Mouse (Mus musculus) ES-CJ7 (cell line): ENCODE results near the gene Hs2st1.

ENCODE experiments used
- DNase-seq: peaks from one replicate; pipeline ENCODE4 v3.0.0; 2011; ENCODE audit warnings: low read depth, low spot score

The Hs2st1 gene

GRCm38 (mm10) chr3:144394454-144394943 is 175.5 kb downstream of the Hs2st1 start:
- DNase-seq, result no peak

- DNase-seq, result no peak
Observed at GRCm38 (mm10) chr3:144386446-144386845, 183.5 kb downstream of the Hs2st1 start.

- DNase-seq, result no peak
Observed at GRCm38 (mm10) chr3:144384648-144385047, 185.3 kb downstream of the Hs2st1 start.

- DNase-seq, result no peak
Observed at GRCm38 (mm10) chr3:144381431-144381980, 188.5 kb downstream of the Hs2st1 start.

DNA sequence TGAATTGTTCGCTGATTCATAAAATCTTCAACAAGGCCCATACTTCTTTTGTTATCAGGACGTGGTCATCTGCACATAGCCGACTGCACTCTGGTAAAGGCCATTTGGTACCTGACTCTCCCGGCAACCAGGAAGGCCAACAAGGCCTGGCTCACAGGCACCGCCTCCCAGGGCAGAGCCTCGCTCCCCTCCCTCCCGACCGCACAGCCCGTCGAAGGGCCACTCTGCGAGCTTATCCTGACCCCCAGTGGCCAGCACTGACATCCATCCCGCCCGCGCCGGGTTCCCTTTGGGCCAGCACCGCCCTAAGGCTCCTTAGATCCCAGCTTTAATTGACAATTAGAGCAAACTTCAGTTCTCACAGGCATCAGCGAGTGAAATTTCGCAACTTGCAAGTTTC is 189.1 kb downstream of the Hs2st1 start:
- peak; percentile 53 for DNase-seq

- no peak for DNase-seq
Observed at GRCm38 (mm10) chr3:144379801-144380200, 190.2 kb downstream of the Hs2st1 start.
